Comparison of ENCODE assay signal across 19 mouse cellular contexts in genomic region chr14:117379979-117380378, GRCm38 (mm10).
DNase-seq lines count a peak whose midpoint lies in the region; ATAC-seq and TF ChIP-seq lines count a peak whose summit lies in the region.
"Had no signal": no experiment of that assay in that cellular context is flagged by ENCODE, and none has a peak within 500 bp of the region (broad histone marks: within the 10 kb centered on the region; RNA-seq: fewer than 3 reads in every experiment).

No protein-coding gene starts in this region.

- no peak for TF ChIP-seq CTCF in heart, postnatal 0 days (IDR thresholded peaks at IDR 0.05; ENCODE audit: low read depth)

- peak; percentile 27 for DNase-seq in embryo, embryonic 10 days (ENCODE audit: low spot score)
- DNase-seq in embryo, embryonic 9.5 days (ENCODE audit: extremely low spot score) = no peak
- DNase-seq in heart, postnatal 0 days (ENCODE audit: low spot score) = peak; percentile 14
- no peak for DNase-seq in heart, adult 9 months (ENCODE audit: low spot score in 2 of 2)
- peak; percentile 21 for DNase-seq in kidney, postnatal 10 days
- no peak for DNase-seq in kidney, adult 11 months
- DNase-seq in embryo, embryonic 10.5 days (ENCODE audit: low spot score) = peak; percentile 24
- no peak for DNase-seq in thymus, postnatal 10 days (ENCODE audit: low spot score in 2 of 2)
- DNase-seq: adrenal gland, adult 2 months; cerebellum, adult 8-10 months; forebrain, postnatal 0 days; midbrain, embryonic 14.5 days; right cerebral cortex, adult 18-20 months; thymus, postnatal 36 days had no signal

- no peaks in the 10 kb centered on the region for H3K27me3 ChIP-seq in heart, postnatal 0 days (ENCODE audit: control insufficient read depth, insufficient read depth, low read length)
- H3K27me3 ChIP-seq: limb, embryonic 15.5 days; liver, embryonic 15.5 days; neural tube, embryonic 13.5 days had no signal

- H3K9ac ChIP-seq in heart, postnatal 0 days (replicated peaks; ENCODE audit: low read depth, low read length) = no peak overlapping the region
- H3K9ac ChIP-seq: forebrain, postnatal 0 days; hindbrain, embryonic 14.5 days; limb, embryonic 15.5 days; liver, embryonic 15.5 days; neural tube, embryonic 13.5 days had no signal

- H3K36me3 ChIP-seq in heart, postnatal 0 days (replicated peaks; ENCODE audit: control insufficient read depth, insufficient read depth, low read length) = no peaks in the 10 kb centered on the region
- H3K36me3 ChIP-seq: forebrain, embryonic 10.5 days; limb, embryonic 15.5 days; liver, embryonic 15.5 days; neural tube, embryonic 13.5 days had no signal

- TF ChIP-seq EP300 in heart, postnatal 0 days (IDR thresholded peaks at IDR 0.05; ENCODE audit: low read depth) = no peak

- ATAC-seq in heart, postnatal 0 days (ENCODE audit: insufficient read depth, low read depth) = no peak
- ATAC-seq: forebrain, postnatal 0 days had no signal

- 0 out of 2 replicates have a peak, but pooled peaks cover 3% of the 10 kb centered on the region for H3K4me1 ChIP-seq in heart, postnatal 0 days (ENCODE audit: control insufficient read depth, insufficient read depth)
- H3K4me1 ChIP-seq: liver, embryonic 15.5 days had no signal

- no peaks in the 10 kb centered on the region for H3K9me3 ChIP-seq in heart, postnatal 0 days (replicated peaks; ENCODE audit: control insufficient read depth, low read length)
- H3K9me3 ChIP-seq: forebrain, embryonic 10.5 days; limb, embryonic 15.5 days; liver, embryonic 15.5 days; neural tube, embryonic 13.5 days had no signal

- H3K27ac ChIP-seq in heart, postnatal 0 days (ENCODE audit: low read depth) = no peak overlapping the region
- H3K27ac ChIP-seq: forebrain, embryonic 10.5 days; hindbrain, embryonic 14.5 days; limb, embryonic 15.5 days; liver, embryonic 15.5 days; neural tube, embryonic 13.5 days had no signal

- H3K4me2 ChIP-seq in heart, postnatal 0 days (ENCODE audit: low read depth, low read length) = no peak overlapping the region
- H3K4me2 ChIP-seq: hindbrain, embryonic 14.5 days; limb, embryonic 15.5 days; liver, embryonic 15.5 days; neural tube, embryonic 13.5 days had no signal

- 52% methylated on average over 6 of the region's 6 CpGs for WGBS in heart, postnatal 0 days

- H3K4me3 ChIP-seq in heart, postnatal 0 days (ENCODE audit: low read depth, low read length) = no peak overlapping the region
- H3K4me3 ChIP-seq: forebrain, embryonic 10.5 days; limb, embryonic 15.5 days; liver, embryonic 15.5 days; neural tube, embryonic 13.5 days had no signal

Comparison
In these comparisons a context has a peak if more than half of its experiments do, and no peak if none do; other contexts are left out.
1. DNase-seq: peak in embryo, embryonic 10 days (single experiment), heart, postnatal 0 days (single experiment), kidney, postnatal 10 days (single experiment) and embryo, embryonic 10.5 days (single experiment); none in embryo, embryonic 9.5 days (single experiment), heart, adult 9 months (0 of 2), kidney, adult 11 months (single experiment) and thymus, postnatal 10 days (0 of 2).